Mouse (Mus musculus) small intestine, adult 2 months (tissue): ENCODE measurements around the gene Sp110.
"Not testable (repeated sequence)": the region's sequence is repeated elsewhere in the genome, so short reads cannot be mapped to it uniquely, and the experiment has no call there.

Experiments used
- CTCF ChIP-seq: fragments of 200-500 bp; IDR thresholded peaks from 2 replicates; pipeline ENCODE4 v1.5.1; 2012; ENCODE audit warnings: low read depth, mild to moderate bottlenecking, control low read depth, inconsistent platforms, low read length, moderate library complexity, mixed read lengths; ENCODE audit not compliant: insufficient replicate concordance, insufficient read length; ENCODE audit errors: extremely low read depth
- POLR2A ChIP-seq: fragments of 200-500 bp; IDR thresholded peaks from 2 replicates; pipeline ENCODE4 v1.6.1; 2012; ENCODE audit warnings: low read depth, mild to moderate bottlenecking, control low read depth, inconsistent platforms, low read length, moderate library complexity

DNA sequence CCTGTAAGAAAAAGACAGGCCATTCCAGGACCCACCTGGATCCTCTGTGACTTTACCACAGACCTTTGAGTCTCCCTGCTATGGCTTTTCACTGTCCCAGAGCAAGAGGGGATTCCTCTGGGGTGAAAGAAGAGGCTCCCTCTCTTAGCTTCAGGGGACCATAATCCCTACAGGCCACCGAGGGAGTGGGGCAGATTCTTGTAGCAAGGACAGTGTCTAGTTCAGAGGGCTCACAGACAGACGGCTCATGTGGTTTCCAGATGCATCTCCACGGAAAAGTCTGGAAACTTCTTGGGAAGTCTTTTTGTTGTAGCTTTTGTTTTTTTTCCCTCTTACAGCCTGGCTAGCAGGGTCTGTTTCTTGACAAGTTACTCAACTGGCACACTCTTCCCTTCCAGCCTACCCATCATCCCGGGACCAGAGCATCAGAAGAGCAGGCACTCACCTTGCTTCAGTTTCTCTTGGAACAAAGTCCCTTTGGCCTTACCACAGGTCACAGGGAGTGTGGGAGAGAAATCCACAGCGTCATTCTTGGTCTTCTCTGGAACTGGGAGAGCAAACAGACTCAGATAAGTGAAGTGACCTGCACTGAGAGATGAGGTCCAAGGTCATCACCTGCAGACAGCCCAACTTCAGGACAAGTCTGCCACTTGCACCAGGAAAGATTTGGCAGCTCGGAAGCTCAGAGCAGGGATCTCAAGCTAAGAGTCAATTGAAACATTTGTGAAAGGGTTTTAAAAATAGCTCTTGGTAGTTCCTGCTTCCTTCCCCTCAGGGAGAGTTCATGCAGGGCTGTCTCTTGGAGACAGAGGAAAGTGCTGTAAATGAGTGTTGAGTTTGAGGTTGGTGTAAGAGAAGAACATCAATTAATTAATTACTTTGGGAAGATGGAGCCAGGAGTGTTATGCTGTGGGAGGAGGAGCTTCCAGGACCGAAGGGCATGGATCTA is 19.1 kb downstream of the Sp110 start:
- not testable (repeated sequence) for TF ChIP-seq CTCF, POLR2A
